8 mouse cellular contexts compared by ENCODE assay signal in the genomic region with DNA sequence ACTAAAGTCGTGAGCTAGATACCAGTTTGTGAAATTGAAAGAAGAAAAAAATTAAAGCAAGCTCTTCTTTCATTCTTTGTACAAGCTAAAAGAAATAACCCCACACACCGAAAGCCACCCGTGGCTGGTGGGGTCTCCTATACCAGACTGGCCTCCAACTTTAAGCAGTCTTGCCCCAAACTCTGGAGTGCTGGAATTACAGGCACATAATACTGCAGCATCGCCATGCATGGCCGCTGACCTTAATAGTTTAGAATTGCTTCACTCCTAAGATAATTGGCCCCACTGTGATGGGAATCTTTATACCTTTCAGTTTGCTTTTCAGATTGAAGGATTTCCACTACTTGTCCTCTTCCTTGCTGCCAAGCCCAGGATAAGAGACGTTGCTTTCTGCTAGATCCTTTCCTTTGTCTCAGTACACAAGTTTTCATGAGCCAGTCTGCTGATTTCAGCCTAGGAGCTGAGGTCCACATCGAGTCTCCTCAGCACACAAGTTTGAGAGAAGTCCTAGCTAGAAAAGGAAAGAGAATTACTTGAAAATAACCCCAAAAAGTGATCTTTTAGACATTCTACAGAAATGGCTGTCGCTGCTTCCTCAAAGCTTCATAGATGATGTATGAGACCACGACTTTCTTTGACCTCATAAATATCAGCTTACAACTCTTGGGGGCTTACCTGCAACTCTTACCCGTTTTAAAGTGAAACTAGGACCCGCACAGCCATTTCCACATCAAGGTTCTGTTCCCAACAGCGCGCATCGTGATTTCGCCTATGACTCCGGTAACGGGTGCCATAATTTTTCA. TPM values are rescaled to one million over a fixed set of nuclear protein-coding genes. Genes with fewer than 3 reads are reported as not detected.
DNase-seq lines count a peak whose midpoint lies in the region; ATAC-seq and TF ChIP-seq lines count a peak whose summit lies in the region.

No protein-coding gene starts in this region.

- peak overlapping the region; percentile 80 for H3K4me3 ChIP-seq in lung, postnatal 0 days (ENCODE audit: low read depth, low read length)
- peak overlapping the region; percentile 74 for H3K4me3 ChIP-seq in embryonic facial prominence, embryonic 12.5 days
- peak overlapping the region; percentile 79 for H3K4me3 ChIP-seq in hindbrain, embryonic 16.5 days (ENCODE audit: low read length)

- no peak for TF ChIP-seq EP300 in lung, postnatal 0 days (IDR thresholded peaks at IDR 0.05)

- no peak for DNase-seq in lung, postnatal 0 days (ENCODE audit: low spot score)
- DNase-seq in lung, postnatal 10 days, result no peak
- peak; percentile 51 for DNase-seq in neural tube, embryonic 10.5 days (ENCODE audit: extremely low spot score, low spot score)
- no peak for DNase-seq in ovary, postnatal 14 days (ENCODE audit: low spot score)
- DNase-seq in cerebellum, adult 11-12 months, result no peak
- DNase-seq in right cerebral cortex, postnatal 36 days (ENCODE audit: low spot score in 2 of 2), result no peak

- H3K27ac ChIP-seq in lung, postnatal 0 days (ENCODE audit: low read length), result peak overlapping the region; percentile 100
- H3K27ac ChIP-seq in embryonic facial prominence, embryonic 12.5 days, result peak overlapping the region; percentile 100
- H3K27ac ChIP-seq in hindbrain, embryonic 16.5 days (ENCODE audit: low read depth, low read length), result peak overlapping the region; percentile 99

- peak overlapping the region; percentile 81 for H3K4me2 ChIP-seq in lung, postnatal 0 days (replicated peaks; ENCODE audit: low read depth, low read length)
- peak overlapping the region; percentile 75 for H3K4me2 ChIP-seq in embryonic facial prominence, embryonic 12.5 days (replicated peaks)
- H3K4me2 ChIP-seq in hindbrain, embryonic 16.5 days (ENCODE audit: low read length), result peak overlapping the region; percentile 87

- WGBS in lung, postnatal 0 days, result 4% methylated on average over 17 of the region's 17 CpGs
- WGBS in embryonic facial prominence, embryonic 12.5 days, result 8% methylated on average over 17 of the region's 17 CpGs
- 7% methylated on average over 17 of the region's 17 CpGs for WGBS in hindbrain, embryonic 16.5 days

- peaks cover 32% of the 10 kb centered on the region for H3K4me1 ChIP-seq in lung, postnatal 0 days (ENCODE audit: insufficient read depth, low read depth, low read length)
- H3K4me1 ChIP-seq in embryonic facial prominence, embryonic 12.5 days, result peaks cover 45% of the 10 kb centered on the region
- peaks cover 41% of the 10 kb centered on the region for H3K4me1 ChIP-seq in hindbrain, embryonic 16.5 days (ENCODE audit: control insufficient read depth, insufficient read depth, low read depth, low read length)

- TF ChIP-seq CTCF in lung, postnatal 0 days (IDR thresholded peaks at IDR 0.05), result no peak

- no peak for ATAC-seq in lung, postnatal 0 days
- ATAC-seq in embryonic facial prominence, embryonic 12.5 days (ENCODE audit: insufficient number of reproducible peaks, insufficient read depth, low FRiP score, low TSS enrichment), result no peak
- ATAC-seq in hindbrain, embryonic 16.5 days, result no peak

- no peaks in the 10 kb centered on the region for H3K27me3 ChIP-seq in lung, postnatal 0 days (replicated peaks; ENCODE audit: insufficient read depth, low read length)
- no peaks in the 10 kb centered on the region for H3K27me3 ChIP-seq in embryonic facial prominence, embryonic 12.5 days
- no peaks in the 10 kb centered on the region for H3K27me3 ChIP-seq in hindbrain, embryonic 16.5 days (replicated peaks; ENCODE audit: control insufficient read depth, insufficient read depth, low read length)

- H3K9me3 ChIP-seq in lung, postnatal 0 days (ENCODE audit: low read length), result no peaks in the 10 kb centered on the region
- no peaks in the 10 kb centered on the region for H3K9me3 ChIP-seq in embryonic facial prominence, embryonic 12.5 days
- H3K9me3 ChIP-seq in hindbrain, embryonic 16.5 days (ENCODE audit: control insufficient read depth, low read length), result no peaks in the 10 kb centered on the region

- peak overlapping the region; percentile 88 for H3K9ac ChIP-seq in lung, postnatal 0 days (replicated peaks; ENCODE audit: low read depth)
- peak overlapping the region; percentile 91 for H3K9ac ChIP-seq in embryonic facial prominence, embryonic 12.5 days
- peak overlapping the region; percentile 86 for H3K9ac ChIP-seq in hindbrain, embryonic 16.5 days (ENCODE audit: low read depth, low read length)

- H3K36me3 ChIP-seq in lung, postnatal 0 days (ENCODE audit: insufficient read depth, low read length), result no peaks in the 10 kb centered on the region; the same call in 1 of the 2 replicates
- H3K36me3 ChIP-seq in embryonic facial prominence, embryonic 12.5 days, result peaks cover 10% of the 10 kb centered on the region
- peaks cover 3% of the 10 kb centered on the region for H3K36me3 ChIP-seq in hindbrain, embryonic 16.5 days (ENCODE audit: control insufficient read depth, insufficient read depth, low read length)

RNA-seq across cellular contexts. Expression of gene Pnrc2, which starts 0.9 kb away (rescaled TPM):
- 139 and 145 TPM in 2 replicates for polyA plus RNA-seq in lung, postnatal 0 days (2015; fragmentation: Nextera tagmentation; extraction: Ambion mirVana)
- 177 and 187 TPM in 2 replicates for polyA plus RNA-seq in embryonic facial prominence, embryonic 12.5 days (2016; fragmentation: Nextera tagmentation; extraction: Ambion mirVana)
- polyA plus RNA-seq in hindbrain, embryonic 16.5 days (2015; fragmentation: Nextera tagmentation; extraction: Ambion mirVana), result 98.2 and 103 TPM in 2 replicates

RNA-seq across cellular contexts. Expression of gene Srsf10, which starts 17.2 kb away (rescaled TPM):
- polyA plus RNA-seq in lung, postnatal 0 days (2015; fragmentation: Nextera tagmentation; extraction: Ambion mirVana), result 153 and 160 TPM in 2 replicates
- polyA plus RNA-seq in embryonic facial prominence, embryonic 12.5 days (2016; fragmentation: Nextera tagmentation; extraction: Ambion mirVana), result 342 and 361 TPM in 2 replicates
- polyA plus RNA-seq in hindbrain, embryonic 16.5 days (2015; fragmentation: Nextera tagmentation; extraction: Ambion mirVana), result 144 and 166 TPM in 2 replicates

RNA-seq across cellular contexts. Expression of gene Cnr2, which starts 22.4 kb away (rescaled TPM):
- 1.9 and 2.2 TPM in 2 replicates for polyA plus RNA-seq in lung, postnatal 0 days (2015; fragmentation: Nextera tagmentation; extraction: Ambion mirVana)
- 0.19 and 0.38 TPM in 2 replicates for polyA plus RNA-seq in embryonic facial prominence, embryonic 12.5 days (2016; fragmentation: Nextera tagmentation; extraction: Ambion mirVana)
- polyA plus RNA-seq in hindbrain, embryonic 16.5 days (2015; fragmentation: Nextera tagmentation; extraction: Ambion mirVana), result 0.09 and 0.10 TPM in 2 replicates

RNA-seq across cellular contexts. Expression of gene Fuca1, which starts 47.7 kb away (rescaled TPM):
- polyA plus RNA-seq in lung, postnatal 0 days (2015; fragmentation: Nextera tagmentation; extraction: Ambion mirVana), result 107 and 131 TPM in 2 replicates
- 51.6 and 59.7 TPM in 2 replicates for polyA plus RNA-seq in embryonic facial prominence, embryonic 12.5 days (2016; fragmentation: Nextera tagmentation; extraction: Ambion mirVana)
- polyA plus RNA-seq in hindbrain, embryonic 16.5 days (2015; fragmentation: Nextera tagmentation; extraction: Ambion mirVana), result 74.1 and 78.4 TPM in 2 replicates
